Mouse (Mus musculus): ENCODE data around the gene Cd209e. TPM values are rescaled to one million over a fixed set of nuclear protein-coding genes. Genes with fewer than 3 reads are reported as not detected.
"Not testable (repeated sequence)": the region's sequence is repeated elsewhere in the genome, so short reads cannot be mapped to it uniquely, and the experiment has no call there.

The Cd209e gene
- polyA plus RNA-seq (2014; fragmentation: Nextera tagmentation; extraction: Ambion mirVana) = not detected in 2 replicates

DNA sequence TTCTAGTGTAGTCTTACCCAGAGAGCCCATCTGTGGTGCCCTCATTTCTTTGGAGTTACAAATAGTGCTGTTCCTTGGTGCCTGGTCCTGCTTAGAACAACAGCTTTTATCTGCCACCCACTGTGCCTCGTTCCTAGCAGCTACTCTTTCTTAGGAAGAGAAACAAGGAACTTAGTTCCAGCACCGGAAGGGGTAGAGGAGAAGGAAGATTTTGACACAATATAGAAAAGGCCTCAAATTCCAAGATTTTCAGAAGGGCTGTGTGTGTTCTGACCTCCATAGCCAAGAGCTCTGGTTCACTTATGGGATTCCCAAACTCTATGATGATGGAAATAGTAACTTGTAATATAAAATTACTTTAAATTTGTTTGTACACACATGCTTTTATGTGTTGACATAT, at the start of gene Cd209e:
Cd209e (minus strand) TSS at position 101 of the 400 bp plus-strand sequence.
- H3K9ac ChIP-seq = no peak within 1 kb of the TSS
- H3K36me3 ChIP-seq (replicated peaks; ENCODE audit: control insufficient read depth, insufficient read depth) = no peaks in the 10 kb centered on the region
- DNase-seq (ENCODE audit: low spot score) = no peak
- H3K4me1 ChIP-seq (replicated peaks; ENCODE audit: control insufficient read depth, insufficient read depth, low read length) = no peaks in the 10 kb centered on the region
- 0 out of 2 replicates have a peak, but pooled peaks cover 10% of the 10 kb centered on the region for H3K9me3 ChIP-seq (ENCODE audit: control insufficient read depth, low read length)
- H3K4me3 ChIP-seq (replicated peaks; ENCODE audit: low read length) = no peak within 1 kb of the TSS
- H3K4me2 ChIP-seq (replicated peaks) = no peak within 1 kb of the TSS
- H3K27me3 ChIP-seq (ENCODE audit: control insufficient read depth, insufficient read depth, low read length) = no peaks in the 10 kb centered on the region
- no peak within 1 kb of the TSS for H3K27ac ChIP-seq
- 66% methylated on average over 2 of the region's 2 CpGs for WGBS
- ATAC-seq (ENCODE audit: low FRiP score) = no peak

DNA sequence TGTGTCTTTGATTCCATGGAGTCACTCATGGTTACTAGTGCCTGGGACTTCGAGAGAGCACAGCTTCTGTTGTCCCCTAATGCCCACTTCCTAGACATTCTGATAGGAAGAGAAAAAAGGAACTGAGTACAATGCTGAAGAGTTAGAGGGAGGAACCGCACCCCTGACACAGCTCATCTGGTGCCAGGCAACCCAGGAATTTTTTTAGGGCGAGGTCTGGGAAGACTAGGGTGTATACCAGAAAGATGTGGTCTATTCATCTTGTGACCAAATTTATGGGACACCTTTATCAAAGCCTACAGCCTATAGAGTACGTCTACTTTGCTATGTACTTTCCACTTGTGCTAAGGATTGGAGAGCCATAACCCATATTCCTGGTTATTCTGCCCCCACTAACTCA, 24.3 kb upstream of the Cd209e start, which contains the start of gene Cd209d:
Cd209d (minus strand) TSS at position 101 of the 400 bp plus-strand sequence.
- H3K9me3 ChIP-seq (ENCODE audit: control insufficient read depth, low read length) = peaks cover 25% of the 10 kb centered on the region
- no peak within 1 kb of the TSS for H3K4me3 ChIP-seq (replicated peaks; ENCODE audit: low read length)
- DNase-seq (ENCODE audit: low spot score) = no peak
- H3K9ac ChIP-seq = no peak within 1 kb of the TSS
- ATAC-seq (ENCODE audit: low FRiP score) = no peak
- no peak within 1 kb of the TSS for H3K27ac ChIP-seq
- no peaks in the 10 kb centered on the region for H3K4me1 ChIP-seq (replicated peaks; ENCODE audit: control insufficient read depth, insufficient read depth, low read length)
- no peaks in the 10 kb centered on the region for H3K36me3 ChIP-seq (replicated peaks; ENCODE audit: control insufficient read depth, insufficient read depth)
- no peak within 1 kb of the TSS for H3K4me2 ChIP-seq (replicated peaks)
- WGBS = 79% methylated on average over 4 of the region's 4 CpGs
- no peaks in the 10 kb centered on the region for H3K27me3 ChIP-seq (ENCODE audit: control insufficient read depth, insufficient read depth, low read length)

- Histone ChIP-seq H3K36me3 (replicated peaks; ENCODE audit: control insufficient read depth, insufficient read depth) (no peaks in the 10 kb centered on the region), H3K4me2 (replicated peaks) (no peak overlapping the region), H3K9ac (no peak overlapping the region), H3K27me3 (ENCODE audit: control insufficient read depth, insufficient read depth, low read length) (no peaks in the 10 kb centered on the region), H3K4me1 (replicated peaks; ENCODE audit: control insufficient read depth, insufficient read depth, low read length) (no peaks in the 10 kb centered on the region), H3K9me3 (ENCODE audit: control insufficient read depth, low read length) (peaks cover 32% of the 10 kb centered on the region), H3K4me3 (replicated peaks; ENCODE audit: low read length) (no peak overlapping the region), H3K27ac (no peak overlapping the region)
- DNase-seq (ENCODE audit: low spot score) (no peak), ATAC-seq (ENCODE audit: low FRiP score) (no peak)
- 82% methylated on average over 2 of the region's 2 CpGs for WGBS
Observed at GRCm38 (mm10) chr8:3876121-3876520, 22.0 kb upstream of the Cd209e start.

- peaks cover 25% of the 10 kb centered on the region; the same call in 1 of the 2 replicates for H3K9me3 ChIP-seq (ENCODE audit: control insufficient read depth, low read length)
- not testable (repeated sequence) for H3K4me3 ChIP-seq (replicated peaks; ENCODE audit: low read length); H3K27me3 ChIP-seq (ENCODE audit: control insufficient read depth, insufficient read depth, low read length); H3K4me1 ChIP-seq (replicated peaks; ENCODE audit: control insufficient read depth, insufficient read depth, low read length); H3K9ac ChIP-seq; H3K4me2 ChIP-seq (replicated peaks); H3K36me3 ChIP-seq (replicated peaks; ENCODE audit: control insufficient read depth, insufficient read depth); ATAC-seq (ENCODE audit: low FRiP score); DNase-seq (ENCODE audit: low spot score); H3K27ac ChIP-seq
Observed at GRCm38 (mm10) chr8:3862736-3863135, 8.6 kb upstream of the Cd209e start.

- H3K9me3 ChIP-seq (ENCODE audit: control insufficient read depth, low read length) = peaks cover 25% of the 10 kb centered on the region
- ATAC-seq (ENCODE audit: low FRiP score) = no peak
- H3K4me2 ChIP-seq (replicated peaks) = no peak overlapping the region
- DNase-seq (ENCODE audit: low spot score) = no peak
- H3K9ac ChIP-seq = no peak overlapping the region
- no peaks in the 10 kb centered on the region for H3K27me3 ChIP-seq (ENCODE audit: control insufficient read depth, insufficient read depth, low read length)
- 90% methylated on average over 14 of the region's 14 CpGs for WGBS
- H3K36me3 ChIP-seq (replicated peaks; ENCODE audit: control insufficient read depth, insufficient read depth) = no peaks in the 10 kb centered on the region
- no peak overlapping the region for H3K27ac ChIP-seq
- H3K4me1 ChIP-seq (replicated peaks; ENCODE audit: control insufficient read depth, insufficient read depth, low read length) = no peaks in the 10 kb centered on the region
- no peak overlapping the region for H3K4me3 ChIP-seq (replicated peaks; ENCODE audit: low read length)
Observed at GRCm38 (mm10) chr8:3803091-3803490, 51.0 kb downstream of the Cd209e start.

Other genes starting within 250 kb of the Cd209e start
- gene Xab2, start 233.0 kb downstream of the Cd209e start, polyA plus RNA-seq (2014; fragmentation: Nextera tagmentation; extraction: Ambion mirVana) = 42.9 and 49.1 TPM in 2 replicates
- gene Pet100, start 232.8 kb downstream of the Cd209e start, polyA plus RNA-seq (2014; fragmentation: Nextera tagmentation; extraction: Ambion mirVana) = 75.4 and 92.8 TPM in 2 replicates
- 1.0 and 6.3 TPM in 2 replicates for gene Pcp2, start 228.8 kb downstream of the Cd209e start, polyA plus RNA-seq (2014; fragmentation: Nextera tagmentation; extraction: Ambion mirVana)
- gene Stxbp2, start 223.4 kb downstream of the Cd209e start, polyA plus RNA-seq (2014; fragmentation: Nextera tagmentation; extraction: Ambion mirVana) = 23.3 and 32.3 TPM in 2 replicates
- gene Retn, start 198.5 kb downstream of the Cd209e start, polyA plus RNA-seq (2014; fragmentation: Nextera tagmentation; extraction: Ambion mirVana) = 0.25 and 0.39 TPM in 2 replicates
- 0.13 TPM in 2 replicates for gene Mcemp1, start 188.6 kb downstream of the Cd209e start, polyA plus RNA-seq (2014; fragmentation: Nextera tagmentation; extraction: Ambion mirVana)
- 14.9 and 23.1 TPM in 2 replicates for gene Fcor, start 181.9 kb downstream of the Cd209e start, polyA plus RNA-seq (2014; fragmentation: Nextera tagmentation; extraction: Ambion mirVana)
- 47.7 and 51.2 TPM in 2 replicates for gene Trappc5, start 178.0 kb downstream of the Cd209e start, polyA plus RNA-seq (2014; fragmentation: Nextera tagmentation; extraction: Ambion mirVana)
- 0.33 and 0.37 TPM in 2 replicates for gene Fcer2a, start 160.1 kb downstream of the Cd209e start, polyA plus RNA-seq (2014; fragmentation: Nextera tagmentation; extraction: Ambion mirVana)
- not detected in 2 replicates for gene Clec4g, start 133.7 kb downstream of the Cd209e start, polyA plus RNA-seq (2014; fragmentation: Nextera tagmentation; extraction: Ambion mirVana)
- 0.17 TPM in 1 of 2 replicates, not detected in the other for gene Cd209a, start 105.3 kb downstream of the Cd209e start, polyA plus RNA-seq (2014; fragmentation: Nextera tagmentation; extraction: Ambion mirVana)
- gene Cd209d, start 24.2 kb upstream of the Cd209e start, polyA plus RNA-seq (2014; fragmentation: Nextera tagmentation; extraction: Ambion mirVana) = not detected in 2 replicates
- not detected in 2 replicates for gene Cd209b, start 72.5 kb upstream of the Cd209e start, polyA plus RNA-seq (2014; fragmentation: Nextera tagmentation; extraction: Ambion mirVana)
- gene Cd209c, start 100.4 kb upstream of the Cd209e start, polyA plus RNA-seq (2014; fragmentation: Nextera tagmentation; extraction: Ambion mirVana) = 0.43 and 0.58 TPM in 2 replicates

Data from hindbrain, embryonic 14.5 days (tissue).